Mouse (Mus musculus): ENCODE data around the gene Tmie.

GRCm38 (mm10) chr9:110881953-110882352 lies 2.0 kb upstream of the Tmie start:
- TF ChIP-seq HCFC1 (IDR thresholded peaks at IDR 0.05; ENCODE audit: borderline replicate concordance, insufficient read depth, low read length) (no peak), ZNF384 (IDR thresholded peaks at IDR 0.05; ENCODE audit: low read depth, low read length) (no peak), ZC3H11A (IDR thresholded peaks at IDR 0.05; ENCODE audit: borderline replicate concordance, low read depth, low read length) (no peak), MAFK (IDR thresholded peaks at IDR 0.05; ENCODE audit: insufficient read depth, low read depth, low read length) (no peak), CHD2 (IDR thresholded peaks at IDR 0.05; ENCODE audit: low read depth, low read length) (no peak)
